ENCODE assay signal across 8 mouse cellular contexts in the genomic region with DNA sequence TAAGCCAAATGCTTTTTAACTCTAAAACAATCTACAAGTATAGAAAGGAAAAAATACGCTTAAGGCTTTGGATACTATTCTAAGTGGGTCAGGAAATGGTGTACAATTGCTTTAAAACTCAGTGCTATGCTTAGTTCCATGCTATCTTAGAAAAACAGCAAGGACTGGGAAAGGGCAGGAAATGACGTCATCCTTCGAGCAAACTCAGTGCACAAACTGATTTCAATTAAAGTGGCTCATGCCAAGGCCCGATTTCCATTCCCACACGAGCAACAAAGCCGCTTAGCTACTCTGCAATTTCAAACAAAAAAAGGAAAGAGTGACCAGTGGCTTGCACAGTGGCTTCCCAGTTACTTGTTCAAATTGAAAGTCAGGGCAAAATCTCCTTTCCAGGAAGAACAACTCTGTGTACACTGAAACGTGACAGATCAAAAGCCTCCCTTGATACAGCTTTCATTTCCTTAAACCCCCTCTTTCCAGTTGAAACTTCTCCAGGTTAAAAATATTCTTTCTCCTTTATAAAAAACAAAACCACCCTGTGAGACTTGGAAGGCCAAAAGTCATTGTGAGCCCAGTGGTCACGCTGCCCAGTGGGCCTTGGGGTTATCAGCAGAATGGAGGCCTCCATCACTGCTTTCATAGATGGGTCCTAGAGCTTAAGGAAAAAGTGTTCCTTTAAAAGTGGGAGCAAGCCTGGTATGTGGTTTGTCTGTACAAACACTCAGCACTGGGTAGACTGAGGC. TPM values are rescaled to one million over a fixed set of nuclear protein-coding genes. Genes with fewer than 3 reads are reported as not detected.
DNase-seq lines count a peak whose midpoint lies in the region; ATAC-seq and TF ChIP-seq lines count a peak whose summit lies in the region.

No protein-coding gene starts in this region.

- no peak overlapping the region for H3K4me2 ChIP-seq in limb, embryonic 12.5 days

- H3K4me3 ChIP-seq in left cerebral cortex, adult 2 months: no peak overlapping the region
- H3K4me3 ChIP-seq in brown adipose tissue, adult 24 weeks (ENCODE audit: insufficient read depth, low read depth, low read length): no peak overlapping the region
- no peak overlapping the region for H3K4me3 ChIP-seq in limb, embryonic 12.5 days (replicated peaks)

- peak overlapping the region; percentile 63 for H3K27ac ChIP-seq in left cerebral cortex, adult 2 months
- peak overlapping the region; percentile 70 for H3K27ac ChIP-seq in brown adipose tissue, adult 24 weeks (replicated peaks; ENCODE audit: low read depth, low read length)
- 0 out of 2 replicates have a peak overlapping the region, but pooled peaks have one; percentile 31 for H3K27ac ChIP-seq in limb, embryonic 12.5 days

- H3K9me3 ChIP-seq in limb, embryonic 12.5 days: no peaks in the 10 kb centered on the region

- ATAC-seq in limb, embryonic 12.5 days (ENCODE audit: insufficient number of reproducible peaks, insufficient read depth, low FRiP score, low TSS enrichment, low read depth): no peak

- no peak for DNase-seq in left cerebral cortex, adult 2 months (ENCODE audit: extremely low spot score in 1 of 2, low spot score in 2 of 2)
- no peak for DNase-seq in left cerebral cortex, adult 11 months (ENCODE audit: low spot score)
- DNase-seq in heart, adult 9 months (ENCODE audit: low spot score in 2 of 2): peak; percentile 86
- DNase-seq in thymus, adult 18-20 months: no peak
- DNase-seq in natural killer cell, adult 2 months (ENCODE audit: low spot score in 2 of 2): no peak
- DNase-seq in B cell, adult 2 months: no peak

- peaks cover 37% of the 10 kb centered on the region for H3K36me3 ChIP-seq in limb, embryonic 12.5 days

- TF ChIP-seq CTCF in left cerebral cortex, adult 2 months (IDR thresholded peaks at IDR 0.05): no peak

- peaks cover 20% of the 10 kb centered on the region for H3K4me1 ChIP-seq in brown adipose tissue, adult 24 weeks (ENCODE audit: control insufficient read depth, insufficient read depth, insufficient read length, low read length)
- H3K4me1 ChIP-seq in limb, embryonic 12.5 days (replicated peaks): peaks cover 15% of the 10 kb centered on the region

- WGBS in limb, embryonic 12.5 days: 60% methylated on average over 8 of the region's 8 CpGs

- H3K9ac ChIP-seq in limb, embryonic 12.5 days (replicated peaks): no peak overlapping the region

- H3K27me3 ChIP-seq in limb, embryonic 12.5 days: no peaks in the 10 kb centered on the region

- intact Hi-C loops in left cerebral cortex, adult 2 months (cut with DNase I): no loop called here

RNA-seq across cellular contexts. Expression of a gene that starts 34.2 kb away (rescaled TPM):
- under 1 TPM; 0.23 to 0.28 TPM for total RNA-seq in left cerebral cortex, adult 2 months (2021)
- polyA plus RNA-seq in brown adipose tissue, adult 24 weeks (2012; ENCODE audit: insufficient read depth, insufficient read length, missing spikeins): not detected in 2 replicates
- polyA plus RNA-seq in limb, embryonic 12.5 days (2016; fragmentation: Nextera tagmentation; extraction: Ambion mirVana): 0.20 and 0.32 TPM in 2 replicates

RNA-seq across cellular contexts. Expression of a gene that starts 37.1 kb away (rescaled TPM):
- 1 to 10 TPM; 5.6 to 7.0 TPM for total RNA-seq in left cerebral cortex, adult 2 months (2021)
- 7.8 and 21.4 TPM in 2 replicates for polyA plus RNA-seq in brown adipose tissue, adult 24 weeks (2012; ENCODE audit: insufficient read depth, insufficient read length, missing spikeins)
- polyA plus RNA-seq in limb, embryonic 12.5 days (2016; fragmentation: Nextera tagmentation; extraction: Ambion mirVana): 11.5 and 14.2 TPM in 2 replicates

Comparison
In these comparisons a context has a peak if more than half of its experiments do, and no peak if none do; other contexts are left out.
1. DNase-seq: peak in heart, adult 9 months (2 of 2); none in left cerebral cortex, adult 2 months (0 of 2), left cerebral cortex, adult 11 months (single experiment), thymus, adult 18-20 months (0 of 2), natural killer cell, adult 2 months (0 of 2) and B cell, adult 2 months (0 of 2).
2. Peak in every context shown above with its lines, with median percentiles within 50 percentile points of each other: H3K27ac ChIP-seq.